Mouse (Mus musculus): ENCODE data around the gene Rab44.

GRCm38 (mm10) chr17:29094310-29095181 is 19.4 kb upstream of the Rab44 start:
- TF ChIP-seq CTCF (IDR thresholded peaks at IDR 0.05; ENCODE audit: borderline replicate concordance, insufficient read depth, low read depth, low read length) (no peak), POLR2A (IDR thresholded peaks at IDR 0.05; ENCODE audit: borderline replicate concordance, insufficient read depth, low read length) (no peak)

Data from cerebellum, adult 2 months (tissue).